Mouse (Mus musculus): ENCODE results near the gene Misp.
A peak's percentile ranks its signal among the peaks of the same experiment; 100 is the strongest.

The Misp gene

DNA sequence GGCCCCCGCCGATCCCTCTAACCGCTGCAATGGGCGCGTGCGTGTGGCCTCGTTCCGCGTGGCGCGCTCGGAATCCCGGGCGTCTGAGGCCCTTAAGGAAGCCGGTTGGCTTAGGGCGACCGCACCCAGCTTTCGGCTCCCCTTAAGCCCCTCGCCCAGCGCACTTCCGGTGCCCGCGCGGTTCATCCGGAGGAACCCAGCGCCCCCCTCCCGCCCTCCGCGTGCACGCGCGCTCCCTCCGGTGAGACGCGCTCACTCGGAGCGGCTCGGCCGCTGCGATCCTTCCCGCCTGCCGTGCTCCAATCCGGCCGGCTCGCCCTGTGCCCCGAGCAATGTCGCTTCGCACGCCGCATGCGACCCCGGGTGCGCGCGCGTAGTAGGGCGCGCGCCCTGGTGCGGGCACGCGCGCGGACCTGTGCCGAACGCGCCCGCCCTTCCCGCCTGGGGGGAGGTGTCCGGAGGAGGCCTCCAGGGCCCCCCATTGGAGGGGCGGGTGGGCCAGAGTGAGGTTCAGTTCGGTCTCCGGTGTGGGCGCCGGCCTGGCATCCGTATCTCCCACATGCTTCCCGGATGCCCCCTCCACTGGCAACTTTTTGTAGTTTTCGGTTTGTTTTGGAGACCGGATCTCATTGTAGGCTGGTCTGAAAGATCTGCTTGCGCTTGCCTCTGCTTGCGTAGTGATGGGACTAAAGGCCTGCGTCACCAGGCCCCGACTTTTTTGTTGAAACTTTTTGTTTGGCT, 34.2 kb downstream of the Misp start:
- peak; percentile 83 for DNase-seq (ENCODE audit: low spot score)

- no peak for DNase-seq (ENCODE audit: low spot score)
These were observed 34.9 kb downstream of the Misp start for GRCm38 (mm10) chr10:79855558-79856184.

- no peak for DNase-seq (ENCODE audit: low spot score)
These were observed 35.5 kb downstream of the Misp start for GRCm38 (mm10) chr10:79856280-79856679.

- DNase-seq (ENCODE audit: low spot score): no peak
These were observed 36.1 kb downstream of the Misp start for GRCm38 (mm10) chr10:79856704-79857451.

- no peak for DNase-seq (ENCODE audit: low spot score)
These were observed 36.6 kb downstream of the Misp start for GRCm38 (mm10) chr10:79857452-79857811.

DNA sequence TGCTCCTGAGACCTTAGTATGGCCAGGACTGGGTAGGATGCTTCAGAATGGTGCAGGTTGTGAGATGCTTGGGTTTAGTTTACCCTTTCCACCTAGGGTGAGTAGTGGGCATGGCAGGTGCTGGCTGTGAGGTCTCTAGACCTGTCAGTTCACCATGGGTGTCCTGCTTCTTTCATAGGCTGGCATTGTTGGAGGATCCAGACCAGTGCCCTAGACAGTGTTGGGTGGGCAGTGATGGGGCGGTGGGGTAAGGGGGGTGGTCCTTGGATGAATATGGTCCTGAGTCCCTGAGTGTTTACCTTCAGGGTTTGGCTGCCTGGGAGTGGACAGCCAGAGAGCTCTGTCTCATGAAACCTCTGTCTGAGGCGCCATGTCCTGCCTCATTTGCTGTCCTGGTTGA, 37.1 kb downstream of the Misp start:
- DNase-seq (ENCODE audit: low spot score): no peak

- DNase-seq (ENCODE audit: low spot score): no peak
These were observed 37.8 kb downstream of the Misp start for GRCm38 (mm10) chr10:79858416-79859074.

GRCm38 (mm10) chr10:79859116-79859515, 38.3 kb downstream of the Misp start:
- DNase-seq (ENCODE audit: low spot score): no peak

GRCm38 (mm10) chr10:79860079-79860911, 39.5 kb downstream of the Misp start:
- DNase-seq (ENCODE audit: low spot score): no peak

GRCm38 (mm10) chr10:79861230-79862048, 40.6 kb downstream of the Misp start:
- DNase-seq (ENCODE audit: low spot score): no peak

- no peak for DNase-seq (ENCODE audit: low spot score)
These were observed 41.4 kb downstream of the Misp start for GRCm38 (mm10) chr10:79862049-79862788.

- DNase-seq (ENCODE audit: low spot score): no peak
These were observed 42.1 kb downstream of the Misp start for GRCm38 (mm10) chr10:79862925-79863324.

DNA sequence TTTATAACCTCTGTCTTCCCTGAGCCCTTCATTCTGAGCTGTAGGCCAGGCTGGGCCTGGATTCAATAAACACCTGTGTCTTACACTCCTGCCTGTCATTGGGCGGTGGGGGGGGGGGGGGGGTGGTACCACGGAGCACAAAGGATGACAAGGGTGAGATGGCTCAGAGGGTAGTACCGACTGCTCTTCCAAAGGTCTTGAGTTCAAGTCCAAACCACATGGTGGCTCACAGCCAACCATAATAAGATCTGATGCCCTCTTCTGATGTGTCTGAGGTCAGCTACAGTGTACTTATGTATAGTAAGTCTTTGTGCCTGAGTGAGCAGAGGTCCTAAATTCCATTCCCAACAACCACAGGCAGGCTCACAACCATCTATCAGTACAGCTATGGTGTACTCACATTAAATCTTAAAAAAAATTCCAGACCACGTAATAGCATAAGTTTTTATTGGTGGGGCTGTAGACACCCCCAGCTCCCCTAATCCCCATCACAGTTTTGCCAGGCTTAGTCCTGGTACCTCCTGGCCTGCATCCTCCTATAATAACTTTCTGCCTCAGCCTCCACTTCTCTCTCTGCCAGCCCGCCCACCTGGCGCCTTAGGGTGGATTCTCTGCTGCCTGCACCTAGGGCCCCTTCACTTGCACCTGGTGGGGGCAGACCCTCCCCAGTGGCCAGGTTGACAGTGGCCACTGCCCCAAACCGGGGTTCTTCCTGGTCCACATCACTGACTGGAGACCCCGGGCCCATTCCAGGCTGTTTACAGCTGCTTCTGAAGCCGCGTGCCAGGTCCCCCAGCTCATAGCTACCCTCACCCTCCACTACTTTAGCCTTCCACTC, 43.8 kb downstream of the Misp start:
- DNase-seq (ENCODE audit: low spot score): no peak

- DNase-seq (ENCODE audit: low spot score): no peak
These were observed 44.4 kb downstream of the Misp start for GRCm38 (mm10) chr10:79865189-79865601.

GRCm38 (mm10) chr10:79865801-79866295, 45.1 kb downstream of the Misp start:
- no peak for DNase-seq (ENCODE audit: low spot score)

- no peak for DNase-seq (ENCODE audit: low spot score)
These were observed 45.8 kb downstream of the Misp start for GRCm38 (mm10) chr10:79866601-79867000.

DNA sequence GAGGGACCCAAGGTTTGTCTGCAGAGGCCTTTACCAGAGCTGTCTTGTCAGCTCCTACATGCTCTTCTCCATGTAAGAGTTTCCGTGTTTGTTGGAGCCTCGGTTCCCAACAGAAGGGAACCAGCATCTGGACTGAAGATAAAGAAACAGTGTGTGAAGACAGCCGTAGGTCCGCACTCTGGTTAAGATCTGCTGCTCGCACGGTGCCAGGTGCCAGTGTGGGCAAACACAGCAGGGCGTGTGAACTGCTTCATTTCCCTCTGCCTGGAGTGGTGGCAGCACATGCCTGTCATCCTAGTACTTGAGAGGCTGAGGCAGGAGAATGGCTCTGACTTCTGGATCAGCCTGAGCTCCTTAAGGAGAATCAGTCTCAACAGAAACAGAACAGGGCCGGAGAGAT, 51.1 kb downstream of the Misp start:
- no peak for DNase-seq (ENCODE audit: low spot score)

DNA sequence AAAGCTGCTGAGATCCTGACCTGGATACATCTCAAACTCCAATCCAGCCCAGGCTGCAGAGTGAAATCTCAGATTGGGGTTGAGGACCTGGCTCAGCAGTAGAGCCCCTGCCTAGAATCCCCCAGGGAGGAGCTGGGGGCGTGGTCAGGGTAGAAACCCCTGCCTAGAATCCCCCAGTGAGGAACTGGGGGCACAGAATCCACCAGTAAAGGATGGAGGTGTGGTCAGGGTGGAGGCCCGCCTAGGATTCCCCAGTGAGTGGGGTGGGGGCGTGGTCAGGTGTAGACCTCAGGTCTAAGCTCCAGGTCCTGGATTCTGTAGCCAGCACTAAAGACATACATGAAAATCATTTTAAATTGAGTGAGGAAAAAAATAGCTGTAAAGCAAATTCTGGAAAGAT, 52.1 kb downstream of the Misp start:
- DNase-seq (ENCODE audit: low spot score): no peak

GRCm38 (mm10) chr10:79873313-79873712, 52.5 kb downstream of the Misp start:
- DNase-seq (ENCODE audit: low spot score): no peak
